Mouse (Mus musculus) embryonic facial prominence, embryonic 13.5 days (tissue): ENCODE results near the gene Rnf181. TPM values are rescaled to one million over a fixed set of nuclear protein-coding genes. Genes with fewer than 3 reads are reported as not detected.

Experiments
- ATAC-seq: fragments of 200-750 bp; cut with Nextera tagmentation; 2 replicates; pipeline ENCODE4 v1.8.0; 2017; ENCODE audit warnings: low read depth; ENCODE audit not compliant: insufficient number of reproducible peaks, insufficient read depth, low FRiP score, low TSS enrichment
- H3K27ac ChIP-seq: fragments of 300-500 bp; sonication (generic); 2 replicates; pipeline ENCODE4 v1.5.1; 2015; ENCODE audit warnings: moderate library complexity, mild to moderate bottlenecking, inconsistent platforms
- H3K27me3 ChIP-seq: fragments of 300-500 bp; sonication (generic); 2 replicates; pipeline ENCODE4 v1.6.1; 2015; ENCODE audit warnings: mild to moderate bottlenecking, inconsistent platforms
- H3K36me3 ChIP-seq: fragments of 300-500 bp; sonication (generic); 2 replicates; pipeline ENCODE4 v1.6.1; 2015; ENCODE audit warnings: mild to moderate bottlenecking, inconsistent platforms
- H3K4me1 ChIP-seq: fragments of 300-500 bp; sonication (generic); 2 replicates; pipeline ENCODE4 v1.6.1; 2015; ENCODE audit warnings: inconsistent platforms
- H3K4me2 ChIP-seq: fragments of 300-500 bp; sonication (generic); 2 replicates; pipeline ENCODE4 v1.6.1; 2015; ENCODE audit warnings: moderate library complexity, mild to moderate bottlenecking, inconsistent platforms
- H3K4me3 ChIP-seq: fragments of 300-500 bp; sonication (generic); 2 replicates; pipeline ENCODE4 v1.5.1; 2015; ENCODE audit warnings: mild to moderate bottlenecking, inconsistent platforms
- H3K9ac ChIP-seq: fragments of 300-500 bp; sonication (generic); 2 replicates; pipeline ENCODE4 v1.6.1; 2015; ENCODE audit warnings: mild to moderate bottlenecking, inconsistent platforms
- H3K9me3 ChIP-seq: fragments of 300-500 bp; sonication (generic); 2 replicates; pipeline ENCODE4 v1.6.1; 2016; ENCODE audit warnings: inconsistent platforms
- WGBS: fragments of 180-500 bp; shearing (Covaris S2); methylation state at CpG from one replicate; pipeline ENCODE4 v1.1.7; 2015; ENCODE audit warnings: mixed read lengths; 5-methylcytosine and 5-hydroxymethylcytosine counted together
- polyA plus RNA-seq: library from polyadenylated mRNA; unstranded; fragments of >200 nt; fragmentation: Nextera tagmentation; extraction: Ambion mirVana; gene quantifications from 2 replicates; pipeline ENCODE4 v1.2.1, GENCODE M21; 2015

Rnf181 gene
- polyA plus RNA-seq, 1 experiment from 2014 or later: 110 TPM

DNA sequence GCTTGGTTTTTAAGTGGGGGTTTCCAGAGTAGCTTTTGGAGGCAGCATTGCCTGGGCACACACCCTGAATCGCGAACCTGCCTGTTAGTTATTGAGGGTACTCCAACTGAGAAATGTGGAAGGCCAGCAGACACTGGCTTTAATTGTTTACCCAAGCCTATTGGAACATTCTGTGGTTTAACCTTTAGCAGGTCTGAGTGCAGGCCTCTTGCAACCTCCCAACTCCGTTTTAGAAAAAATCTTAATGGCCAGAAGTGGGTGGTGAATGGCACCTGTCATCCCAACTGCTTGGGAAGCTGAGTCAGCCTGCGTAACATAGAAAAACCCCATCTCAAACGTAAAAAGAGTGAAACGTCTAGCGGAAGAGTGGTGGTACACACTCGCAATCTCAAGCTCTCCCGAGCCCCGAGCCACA, 30.1 kb upstream of the Rnf181 start:
- Histone ChIP-seq H3K27ac (no peak overlapping the region), H3K36me3 (no peaks in the 10 kb centered on the region), H3K27me3 (no peaks in the 10 kb centered on the region), H3K9ac (no peak overlapping the region), H3K4me2 (no peak overlapping the region), H3K9me3 (no peaks in the 10 kb centered on the region), H3K4me3 (no peak overlapping the region), H3K4me1 (no peaks in the 10 kb centered on the region)
- no peak for ATAC-seq
- 77% methylated on average over 10 of the region's 10 CpGs for WGBS

GRCm38 (mm10) chr6:72392341-72392740, 25.6 kb upstream of the Rnf181 start:
- Histone ChIP-seq H3K4me2 (no peak overlapping the region), H3K36me3 (0 out of 2 replicates have a peak, but pooled peaks cover 7% of the 10 kb centered on the region), H3K9me3 (no peaks in the 10 kb centered on the region), H3K4me1 (peaks cover 27% of the 10 kb centered on the region), H3K27ac (no peak overlapping the region), H3K9ac (no peak overlapping the region), H3K4me3 (no peak overlapping the region), H3K27me3 (no peaks in the 10 kb centered on the region)
- 90% methylated on average over 5 of the region's 5 CpGs for WGBS
- no peak for ATAC-seq

- 16% methylated on average over 12 of the region's 12 CpGs for WGBS
- H3K4me1 ChIP-seq: peaks cover 27% of the 10 kb centered on the region
- ATAC-seq: 0 out of 2 replicates have a peak, but pooled peaks have one; percentile 52
- H3K4me2 ChIP-seq: peak overlapping the region; percentile 77
- H3K36me3 ChIP-seq: peaks cover 13% of the 10 kb centered on the region
- H3K4me3 ChIP-seq: peak overlapping the region; percentile 62
- peak overlapping the region; percentile 94 for H3K27ac ChIP-seq
- no peaks in the 10 kb centered on the region for H3K9me3 ChIP-seq
- no peaks in the 10 kb centered on the region for H3K27me3 ChIP-seq
- H3K9ac ChIP-seq: peak overlapping the region; percentile 83
These were observed 24.2 kb upstream of the Rnf181 start for GRCm38 (mm10) chr6:72390795-72391521.

- H3K27ac ChIP-seq: peak within 1 kb of the TSS; percentile 94
- H3K4me3 ChIP-seq: peak within 1 kb of the TSS; percentile 62
- no peaks in the 10 kb centered on the region for H3K9me3 ChIP-seq
- H3K27me3 ChIP-seq: no peaks in the 10 kb centered on the region
- peaks cover 20% of the 10 kb centered on the region for H3K36me3 ChIP-seq
- WGBS: under 1% methylated on average over 33 of the region's 33 CpGs
- H3K9ac ChIP-seq: peak within 1 kb of the TSS; percentile 83
- H3K4me2 ChIP-seq: peak within 1 kb of the TSS; percentile 77
- ATAC-seq: peak; percentile 73
- H3K4me1 ChIP-seq: peaks cover 27% of the 10 kb centered on the region
These were observed 23.4 kb upstream of the Rnf181 start, which contains the start of gene Vamp8 for GRCm38 (mm10) chr6:72389941-72390771. TSS of gene Vamp8 (minus strand) at chr6:72390703.

DNA sequence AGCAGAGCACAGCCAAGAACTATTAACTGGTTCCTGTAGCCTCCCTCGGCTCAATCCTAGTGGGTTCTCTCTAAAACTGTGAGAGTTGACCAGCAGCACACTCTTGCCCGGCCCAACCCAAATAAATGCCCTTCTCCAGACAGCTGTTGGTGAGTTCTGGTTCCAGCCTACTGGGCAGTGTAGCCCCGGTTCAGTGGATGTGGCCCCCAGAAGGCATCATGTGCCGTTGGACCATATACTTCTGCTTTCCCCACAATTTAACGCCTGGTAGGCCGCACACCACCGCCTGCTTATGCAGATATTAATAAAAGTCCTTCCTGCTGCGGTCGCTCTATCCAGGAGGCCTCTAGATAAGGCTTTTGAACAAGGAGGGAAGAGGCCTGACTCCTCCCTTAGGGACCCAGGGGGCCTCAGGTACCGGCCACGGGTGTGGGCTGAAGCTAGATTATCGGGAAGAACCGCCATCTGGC, 22.8 kb upstream of the Rnf181 start:
- peaks cover 26% of the 10 kb centered on the region for H3K36me3 ChIP-seq
- no peaks in the 10 kb centered on the region for H3K9me3 ChIP-seq
- H3K4me2 ChIP-seq: peak overlapping the region; percentile 77
- peak overlapping the region; percentile 62 for H3K4me3 ChIP-seq
- peak overlapping the region; percentile 94 for H3K27ac ChIP-seq
- ATAC-seq: no peak
- peaks cover 27% of the 10 kb centered on the region for H3K4me1 ChIP-seq
- 23% methylated on average over 13 of the region's 13 CpGs for WGBS
- H3K27me3 ChIP-seq: no peaks in the 10 kb centered on the region
- peak overlapping the region; percentile 83 for H3K9ac ChIP-seq

GRCm38 (mm10) chr6:72388791-72389329, 22.1 kb upstream of the Rnf181 start:
- Histone ChIP-seq H3K9ac (peak overlapping the region; percentile 83; the same call in 1 of the 2 replicates), H3K4me3 (peak overlapping the region; percentile 62), H3K27ac (peak overlapping the region; percentile 94; the same call in 1 of the 2 replicates), H3K36me3 (peaks cover 31% of the 10 kb centered on the region), H3K4me2 (peak overlapping the region; percentile 77), H3K4me1 (peaks cover 27% of the 10 kb centered on the region), H3K9me3 (no peaks in the 10 kb centered on the region), H3K27me3 (no peaks in the 10 kb centered on the region)
- ATAC-seq: no peak
- WGBS: 81% methylated on average over 6 of the region's 6 CpGs

- H3K27me3 ChIP-seq: no peaks in the 10 kb centered on the region
- no peaks in the 10 kb centered on the region for H3K9me3 ChIP-seq
- ATAC-seq: no peak
- peaks cover 31% of the 10 kb centered on the region for H3K36me3 ChIP-seq
- no peak overlapping the region for H3K27ac ChIP-seq
- H3K9ac ChIP-seq: no peak overlapping the region
- H3K4me2 ChIP-seq: no peak overlapping the region
- whole genome bisulfite sequencing: 63% methylated on average over 10 of the region's 10 CpGs
- no peak overlapping the region for H3K4me3 ChIP-seq
- H3K4me1 ChIP-seq: peaks cover 27% of the 10 kb centered on the region
These were observed 21.5 kb upstream of the Rnf181 start for GRCm38 (mm10) chr6:72388266-72388665.

DNA sequence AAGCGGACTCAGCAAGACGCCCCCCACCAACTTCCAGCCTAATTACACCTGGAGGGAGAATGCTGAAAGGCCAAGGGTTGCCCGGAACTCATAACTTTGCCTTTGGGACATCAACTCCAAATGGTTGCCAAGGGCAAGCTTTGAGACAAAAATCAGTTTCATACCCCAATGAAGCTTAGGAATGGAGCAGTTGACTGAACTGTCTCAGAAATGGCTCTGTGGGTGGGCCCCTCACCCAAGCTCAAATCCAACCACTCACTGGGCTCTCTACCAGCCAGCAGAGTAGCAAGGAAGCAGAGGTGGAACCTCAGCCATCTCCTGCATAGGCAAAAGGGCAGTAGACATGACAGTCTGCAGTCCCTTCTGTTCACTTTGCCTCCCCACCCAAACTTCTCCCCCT, 21.1 kb upstream of the Rnf181 start:
- H3K36me3 ChIP-seq: peaks cover 31% of the 10 kb centered on the region
- no peaks in the 10 kb centered on the region for H3K9me3 ChIP-seq
- no peak overlapping the region for H3K4me2 ChIP-seq
- ATAC-seq: no peak
- H3K4me1 ChIP-seq: peaks cover 27% of the 10 kb centered on the region
- WGBS: 62% methylated on average over 3 of the region's 3 CpGs
- H3K27me3 ChIP-seq: no peaks in the 10 kb centered on the region
- H3K9ac ChIP-seq: no peak overlapping the region
- H3K4me3 ChIP-seq: no peak overlapping the region
- H3K27ac ChIP-seq: no peak overlapping the region

GRCm38 (mm10) chr6:72386561-72386960, 19.8 kb upstream of the Rnf181 start:
- 89% methylated on average over 2 of the region's 2 CpGs for WGBS
- Histone ChIP-seq H3K9ac (no peak overlapping the region), H3K36me3 (peaks cover 31% of the 10 kb centered on the region), H3K4me1 (peaks cover 27% of the 10 kb centered on the region), H3K4me3 (no peak overlapping the region), H3K9me3 (no peaks in the 10 kb centered on the region), H3K4me2 (no peak overlapping the region), H3K27me3 (no peaks in the 10 kb centered on the region), H3K27ac (no peak overlapping the region)
- no peak for ATAC-seq

GRCm38 (mm10) chr6:72385258-72385657, 18.5 kb upstream of the Rnf181 start:
- 92% methylated on average over 4 of the region's 4 CpGs for WGBS
- Histone ChIP-seq H3K36me3 (peaks cover 31% of the 10 kb centered on the region), H3K9ac (no peak overlapping the region), H3K4me3 (no peak overlapping the region), H3K27me3 (no peaks in the 10 kb centered on the region; the same call in 1 of the 2 replicates), H3K27ac (no peak overlapping the region), H3K9me3 (no peaks in the 10 kb centered on the region), H3K4me1 (peaks cover 24% of the 10 kb centered on the region), H3K4me2 (no peak overlapping the region)
- no peak for ATAC-seq

- ATAC-seq: no peak
- Histone ChIP-seq H3K36me3 (peaks cover 31% of the 10 kb centered on the region), H3K27ac (no peak overlapping the region), H3K4me1 (peaks cover 25% of the 10 kb centered on the region), H3K4me3 (no peak overlapping the region), H3K9ac (no peak overlapping the region), H3K9me3 (no peaks in the 10 kb centered on the region), H3K4me2 (no peak overlapping the region), H3K27me3 (peaks cover 6% of the 10 kb centered on the region)
- WGBS: 94% methylated on average over 7 of the region's 7 CpGs
These were observed 17.2 kb upstream of the Rnf181 start for GRCm38 (mm10) chr6:72383952-72384351.
